Mouse (Mus musculus): Measurements from ENCODE around the gene Mthfd1l. TPM values are rescaled to one million over a fixed set of nuclear protein-coding genes. Genes with fewer than 3 reads are reported as not detected.

Gene Mthfd1l
- 4.5 and 5.6 TPM in 2 replicates for polyA plus RNA-seq (2012; ENCODE audit: insufficient read depth, insufficient read length, missing spikeins)

DNA sequence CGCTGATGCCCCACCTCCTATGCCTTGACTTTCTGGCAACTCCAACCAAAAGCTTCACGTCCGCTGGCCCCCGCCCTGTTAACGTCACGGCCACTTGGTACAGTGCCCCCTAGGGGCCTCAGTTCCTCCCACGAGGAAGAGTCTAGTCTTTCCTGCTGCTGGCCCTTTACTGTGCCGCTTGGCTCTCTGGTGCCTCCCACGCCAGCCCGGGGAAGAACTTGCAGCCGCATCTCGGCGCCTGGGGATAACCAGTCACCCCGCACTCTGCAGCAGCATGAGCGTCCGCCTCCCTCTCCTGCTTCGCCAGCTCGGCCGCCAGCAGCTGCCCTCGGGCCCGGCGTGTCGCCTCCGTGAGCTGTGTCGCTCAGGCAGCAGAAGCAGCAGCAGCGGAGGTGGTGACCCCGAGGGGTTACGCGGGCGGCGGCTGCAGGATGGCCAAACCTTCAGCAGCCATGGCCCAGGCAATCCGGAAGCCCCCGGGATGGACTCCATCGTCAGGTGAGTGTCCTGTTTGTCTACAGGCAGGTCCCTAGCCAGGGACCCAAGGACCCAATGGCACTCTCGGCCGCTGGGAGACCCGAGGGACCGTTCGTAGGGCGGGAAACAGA, at the start of gene Mthfd1l:
Gene Mthfd1l (plus strand): TSS at position 138 of the 608 bp plus-strand sequence.
- H3K4me3 ChIP-seq (ENCODE audit: insufficient read depth, low read length) = peak within 1 kb of the TSS; percentile 73
- TF ChIP-seq CTCF (IDR thresholded peaks at IDR 0.05; ENCODE audit: low read depth, low read length) (peak; percentile 38; the same call in 1 of the 2 replicates), POLR2A (IDR thresholded peaks at IDR 0.05; ENCODE audit: borderline replicate concordance, low read depth, low read length) (no peak)
- H3K27ac ChIP-seq (ENCODE audit: insufficient read depth, low read depth, low read length) = peak within 1 kb of the TSS; percentile 47
- H3K4me1 ChIP-seq (ENCODE audit: control insufficient read depth, insufficient read depth, low read length) = peaks cover 26% of the 10 kb centered on the region

DNA sequence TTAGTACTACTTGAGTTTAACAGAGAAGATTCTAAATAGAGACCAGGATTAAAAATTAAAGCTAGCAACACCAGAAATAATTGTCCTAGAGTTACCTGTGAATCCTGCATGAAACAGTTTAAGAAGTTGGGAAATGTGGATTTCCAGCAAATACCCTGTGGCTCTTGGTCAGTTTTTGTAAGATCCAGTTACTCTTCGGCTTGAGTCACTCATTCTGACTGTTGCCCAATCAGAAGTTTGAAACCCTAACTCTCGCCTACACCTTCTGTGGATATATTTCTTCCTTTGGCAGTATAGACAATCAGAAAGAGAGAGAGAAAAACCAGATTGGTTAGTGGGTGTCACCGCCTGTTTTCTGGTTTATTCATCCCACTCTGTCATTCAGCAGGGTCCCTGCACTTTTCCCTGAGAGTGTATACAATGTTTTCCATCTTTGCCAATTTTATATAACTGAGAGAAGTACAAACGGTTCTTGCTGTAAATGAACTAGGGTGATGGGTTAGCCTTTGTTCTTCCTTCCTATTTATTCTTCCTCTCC, 44.8 kb upstream of the Mthfd1l start:
- H3K4me1 ChIP-seq (ENCODE audit: control insufficient read depth, insufficient read depth, low read length) = no peaks in the 10 kb centered on the region

DNA sequence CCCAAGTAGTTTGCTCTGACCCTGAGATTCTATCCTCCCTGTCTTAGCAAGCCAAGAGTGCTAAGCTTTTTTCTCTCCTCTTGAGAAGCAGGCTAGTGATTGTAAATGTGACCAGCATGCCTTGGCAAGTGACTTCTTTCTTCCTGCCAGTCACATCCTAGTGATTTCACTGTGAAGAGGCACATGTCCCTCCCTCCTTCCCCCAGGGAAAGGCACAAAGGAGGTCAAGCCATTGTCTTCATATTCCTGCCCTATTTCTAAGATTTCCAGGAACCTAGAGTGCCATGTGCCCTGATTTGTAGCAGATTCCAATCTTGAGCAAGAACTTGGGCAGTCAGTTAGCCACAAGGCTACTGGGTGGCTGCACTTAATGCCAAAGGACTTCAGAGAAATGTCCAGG, 41.1 kb upstream of the Mthfd1l start:
- Histone ChIP-seq H3K4me3 (ENCODE audit: insufficient read depth, low read length) (no peak overlapping the region), H3K27ac (ENCODE audit: insufficient read depth, low read depth, low read length) (no peak overlapping the region), H3K4me1 (ENCODE audit: control insufficient read depth, insufficient read depth, low read length) (no peaks in the 10 kb centered on the region)
- no peak for TF ChIP-seq CTCF (IDR thresholded peaks at IDR 0.05; ENCODE audit: low read depth, low read length)
- no peak for TF ChIP-seq POLR2A (IDR thresholded peaks at IDR 0.05; ENCODE audit: borderline replicate concordance, low read depth, low read length)

More for the DNA sequence above, 44.8 kb upstream of the Mthfd1l start:
- no peak overlapping the region for H3K27ac ChIP-seq (ENCODE audit: insufficient read depth, low read depth, low read length)
- TF ChIP-seq POLR2A (IDR thresholded peaks at IDR 0.05; ENCODE audit: borderline replicate concordance, low read depth, low read length) = no peak
- TF ChIP-seq CTCF (IDR thresholded peaks at IDR 0.05; ENCODE audit: low read depth, low read length) = no peak
- no peak overlapping the region for H3K4me3 ChIP-seq (ENCODE audit: insufficient read depth, low read length)

DNA sequence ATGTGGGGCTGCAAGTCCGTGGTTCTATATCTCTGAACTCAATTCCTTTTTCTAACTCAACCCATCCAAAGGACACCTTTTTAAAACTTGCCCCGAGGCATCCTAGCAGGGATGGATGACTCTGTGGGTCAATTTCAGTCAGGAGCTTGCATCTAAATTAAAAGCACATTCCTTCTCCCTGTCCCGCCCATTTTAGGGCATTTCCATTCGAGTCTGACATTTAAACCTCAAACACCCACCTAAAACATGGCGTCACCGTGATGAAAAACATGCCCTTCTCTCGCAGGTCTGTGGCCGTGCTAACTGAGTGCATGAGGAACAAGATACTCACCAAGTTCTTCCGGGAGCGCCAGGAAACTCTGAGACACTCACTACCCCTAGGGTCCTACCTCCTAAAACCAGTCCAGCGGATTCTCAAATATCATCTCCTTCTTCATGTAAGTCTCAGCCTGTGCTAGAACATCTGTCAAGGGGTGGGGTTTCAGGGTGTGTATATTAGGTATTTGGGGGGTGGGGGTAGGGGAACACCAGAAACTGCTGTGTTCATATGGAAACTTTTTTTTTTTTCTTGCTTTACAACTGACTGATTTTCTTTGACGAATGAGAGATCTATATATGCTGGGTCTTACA, 39.5 kb upstream of the Mthfd1l start:
- no peak overlapping the region for H3K4me3 ChIP-seq (ENCODE audit: insufficient read depth, low read length)
- H3K4me1 ChIP-seq (ENCODE audit: control insufficient read depth, insufficient read depth, low read length) = peaks cover 4% of the 10 kb centered on the region
- TF ChIP-seq POLR2A (IDR thresholded peaks at IDR 0.05; ENCODE audit: borderline replicate concordance, low read depth, low read length) = no peak
- TF ChIP-seq CTCF (IDR thresholded peaks at IDR 0.05; ENCODE audit: low read depth, low read length) = no peak
- H3K27ac ChIP-seq (ENCODE audit: insufficient read depth, low read depth, low read length) = no peak overlapping the region

DNA sequence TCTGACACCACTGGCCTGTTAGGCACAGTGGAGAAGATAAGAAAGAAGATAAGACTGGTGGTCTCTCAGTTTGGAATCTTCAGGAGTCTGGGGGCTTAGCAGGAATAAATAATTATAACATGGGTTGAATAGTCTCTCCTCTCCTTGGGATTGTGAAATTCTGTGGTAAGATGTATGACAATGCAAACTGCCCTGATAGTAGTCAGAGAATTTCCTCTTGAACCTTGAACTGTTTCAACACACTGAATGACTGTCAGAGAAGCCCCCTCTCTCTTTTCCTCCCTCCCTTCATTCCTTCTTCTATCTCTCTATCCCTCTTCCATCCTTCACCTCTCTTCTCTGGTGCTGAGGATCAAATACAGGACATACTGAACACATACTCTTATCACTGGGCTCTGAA, 36.1 kb upstream of the Mthfd1l start:
- Histone ChIP-seq H3K4me1 (ENCODE audit: control insufficient read depth, insufficient read depth, low read length) (peaks cover 4% of the 10 kb centered on the region), H3K27ac (ENCODE audit: insufficient read depth, low read depth, low read length) (no peak overlapping the region), H3K4me3 (ENCODE audit: insufficient read depth, low read length) (no peak overlapping the region)
- TF ChIP-seq CTCF (IDR thresholded peaks at IDR 0.05; ENCODE audit: low read depth, low read length) = no peak
- no peak for TF ChIP-seq POLR2A (IDR thresholded peaks at IDR 0.05; ENCODE audit: borderline replicate concordance, low read depth, low read length)

DNA sequence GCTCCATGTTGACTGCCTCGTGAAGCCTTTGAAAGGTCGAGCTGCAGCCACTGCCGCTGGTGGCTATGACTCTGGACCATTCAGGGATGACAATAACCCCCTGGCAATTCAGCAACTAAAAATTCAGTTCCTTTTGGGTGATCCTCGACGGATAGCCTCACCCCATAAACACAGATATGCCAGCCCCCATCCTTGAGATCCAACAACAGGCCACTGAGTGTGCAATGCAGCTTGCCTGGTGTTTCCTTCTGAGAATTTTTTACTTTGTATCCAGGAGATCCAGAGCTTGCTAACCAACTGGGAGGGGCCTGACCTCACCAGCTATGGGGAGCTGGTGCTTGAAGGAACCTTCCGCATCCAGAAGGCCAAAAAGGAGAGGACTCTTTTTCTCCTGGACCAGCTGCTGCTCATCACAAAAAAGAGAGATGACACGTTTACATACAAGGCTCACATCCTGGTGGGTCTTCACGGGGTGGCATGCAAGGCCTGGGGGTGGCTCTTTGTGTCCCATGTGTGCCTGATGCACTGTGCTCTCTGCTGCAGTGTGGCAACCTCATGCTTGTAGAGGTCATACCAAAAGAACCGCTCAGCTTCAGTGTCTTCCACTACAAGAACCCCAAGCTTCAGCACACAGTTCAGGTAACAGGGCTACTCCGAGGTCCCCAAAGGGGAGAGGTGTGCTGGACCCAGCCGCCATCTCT, 32.9 kb upstream of the Mthfd1l start:
- TF ChIP-seq CTCF (IDR thresholded peaks at IDR 0.05; ENCODE audit: low read depth, low read length) = no peak
- peaks cover 4% of the 10 kb centered on the region for H3K4me1 ChIP-seq (ENCODE audit: control insufficient read depth, insufficient read depth, low read length)
- no peak overlapping the region for H3K4me3 ChIP-seq (ENCODE audit: insufficient read depth, low read length)
- H3K27ac ChIP-seq (ENCODE audit: insufficient read depth, low read depth, low read length) = no peak overlapping the region

DNA sequence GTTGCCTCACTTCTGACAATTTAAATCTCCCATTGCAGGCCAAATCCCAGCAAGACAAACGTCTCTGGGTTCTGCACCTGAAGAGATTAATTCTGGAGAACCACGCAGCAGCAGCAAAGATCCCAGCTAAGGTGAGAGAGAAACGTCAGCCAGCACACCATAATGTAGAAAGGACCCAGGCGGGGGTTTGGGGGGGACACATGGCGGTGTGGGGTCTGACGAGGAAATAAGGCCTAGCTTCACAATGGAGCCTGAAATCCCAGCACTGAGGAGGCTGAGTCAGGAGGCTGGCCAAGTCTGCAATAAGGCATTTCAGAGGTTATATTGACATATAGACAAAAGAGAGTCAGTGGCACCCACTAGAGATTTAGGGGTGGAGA, 32.3 kb upstream of the Mthfd1l start:
- Histone ChIP-seq H3K4me1 (ENCODE audit: control insufficient read depth, insufficient read depth, low read length) (peaks cover 4% of the 10 kb centered on the region), H3K4me3 (ENCODE audit: insufficient read depth, low read length) (no peak overlapping the region), H3K27ac (ENCODE audit: insufficient read depth, low read depth, low read length) (no peak overlapping the region)
- TF ChIP-seq CTCF (IDR thresholded peaks at IDR 0.05; ENCODE audit: low read depth, low read length) = no peak
- no peak for TF ChIP-seq POLR2A (IDR thresholded peaks at IDR 0.05; ENCODE audit: borderline replicate concordance, low read depth, low read length)

DNA sequence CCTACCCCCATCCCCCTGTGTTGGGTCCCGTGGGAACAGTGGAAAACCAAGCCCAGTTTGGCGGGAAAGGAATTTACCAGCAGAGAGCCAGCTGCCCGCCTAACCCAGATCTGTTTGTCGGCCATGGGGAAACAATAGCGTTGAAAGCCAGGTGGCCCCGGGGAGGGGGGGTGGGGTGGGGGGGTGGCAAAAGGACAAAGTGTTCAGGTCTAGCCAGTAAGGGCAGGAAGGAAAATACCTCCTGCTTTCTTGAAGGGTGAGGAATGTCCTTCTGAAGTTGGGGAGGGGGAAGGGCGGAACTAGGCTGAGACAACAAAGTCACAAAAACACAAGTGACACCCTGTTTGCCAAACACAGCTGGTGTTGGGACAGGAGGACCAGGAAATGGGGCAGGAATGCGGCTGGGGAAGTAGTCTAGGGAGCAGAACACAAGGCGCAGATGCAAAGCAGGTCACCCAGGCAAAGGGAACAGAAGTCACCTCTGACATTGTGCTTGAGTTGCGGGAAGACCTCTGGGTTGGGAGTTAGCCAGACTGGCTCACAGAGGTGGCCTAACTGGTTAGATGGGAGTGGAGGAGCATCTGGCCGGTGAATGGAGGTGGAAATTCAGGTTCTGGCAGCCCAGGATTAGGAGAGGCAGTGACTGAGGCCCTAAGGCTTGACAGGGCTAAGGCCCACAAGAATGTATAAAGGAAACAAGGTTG, 31.7 kb upstream of the Mthfd1l start:
- peaks cover 4% of the 10 kb centered on the region for H3K4me1 ChIP-seq (ENCODE audit: control insufficient read depth, insufficient read depth, low read length)
- H3K27ac ChIP-seq (ENCODE audit: insufficient read depth, low read depth, low read length) = no peak overlapping the region
- no peak overlapping the region for H3K4me3 ChIP-seq (ENCODE audit: insufficient read depth, low read length)
- TF ChIP-seq CTCF (IDR thresholded peaks at IDR 0.05; ENCODE audit: low read depth, low read length) (no peak), POLR2A (IDR thresholded peaks at IDR 0.05; ENCODE audit: borderline replicate concordance, low read depth, low read length) (no peak)

DNA sequence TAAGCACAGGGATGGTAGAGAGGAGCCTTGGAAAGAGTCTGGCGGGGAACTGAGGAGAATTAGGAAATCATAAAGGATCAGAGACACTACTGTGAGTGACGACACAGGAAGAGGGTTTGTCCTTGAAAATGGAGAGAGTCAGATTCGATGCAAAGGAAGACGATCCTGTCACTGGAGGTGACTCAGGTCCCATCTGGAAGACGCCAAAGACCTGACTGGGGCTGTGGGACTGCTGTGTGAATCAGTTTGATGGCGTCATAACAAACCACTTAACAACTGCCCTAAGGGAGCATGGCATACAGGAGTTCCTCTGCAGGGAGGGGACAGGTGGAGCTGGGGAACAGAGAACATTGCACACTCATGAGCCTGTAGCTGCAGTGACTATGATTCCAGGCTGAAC, 30.6 kb upstream of the Mthfd1l start:
- Histone ChIP-seq H3K27ac (ENCODE audit: insufficient read depth, low read depth, low read length) (no peak overlapping the region), H3K4me3 (ENCODE audit: insufficient read depth, low read length) (no peak overlapping the region), H3K4me1 (ENCODE audit: control insufficient read depth, insufficient read depth, low read length) (no peaks in the 10 kb centered on the region; the same call in 1 of the 2 replicates)
- TF ChIP-seq POLR2A (IDR thresholded peaks at IDR 0.05; ENCODE audit: borderline replicate concordance, low read depth, low read length) = no peak
- no peak for TF ChIP-seq CTCF (IDR thresholded peaks at IDR 0.05; ENCODE audit: low read depth, low read length)

Data from bone marrow macrophage, adult 2 months (primary cell).